Mouse (Mus musculus) megakaryocyte, embryonic 14.5 days (primary cell): Measurements from ENCODE around the gene Rrp9.

ENCODE experiments used
- FLI1 ChIP-seq: IDR thresholded peaks from 2 replicates; pipeline ENCODE4 v1.6.1; 2012; ENCODE audit warnings: low read length, inconsistent platforms, mixed read lengths
- GATA1 ChIP-seq: IDR thresholded peaks from 3 replicates; pipeline ENCODE4 v1.6.1; 2012; ENCODE audit warnings: mixed read lengths, low read length, inconsistent platforms, borderline replicate concordance

DNA sequence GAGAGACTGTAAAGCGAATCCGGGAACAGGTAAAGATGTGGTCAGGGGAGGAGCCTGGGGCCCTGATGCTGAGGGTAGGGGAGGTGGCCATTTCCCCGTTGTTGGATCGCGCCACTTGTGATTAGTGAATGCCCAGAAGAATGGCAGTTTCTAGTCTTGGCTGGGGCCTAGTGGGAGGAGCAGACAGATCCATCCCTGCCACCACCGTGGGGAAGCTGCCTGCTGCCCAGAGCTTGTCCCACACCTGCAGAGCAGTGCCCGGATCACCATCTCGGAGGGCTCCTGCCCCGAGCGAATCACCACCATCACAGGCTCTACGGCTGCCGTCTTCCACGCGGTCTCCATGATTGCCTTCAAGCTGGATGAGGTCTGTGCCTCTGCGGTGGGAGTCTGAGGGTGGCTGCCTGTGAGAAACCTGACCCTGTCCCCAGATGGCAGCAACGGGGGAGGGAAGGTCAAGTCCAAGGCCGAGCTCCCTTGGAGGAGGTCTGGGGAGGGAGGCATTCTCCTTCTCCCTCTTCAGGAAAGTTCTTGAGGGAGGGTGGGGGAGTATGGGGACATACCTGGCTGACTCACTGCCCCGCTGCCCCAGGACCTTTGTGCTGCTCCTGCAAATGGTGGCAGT, 15.2 kb upstream of the Rrp9 start:
- TF ChIP-seq GATA1 = no peak
- no peak for TF ChIP-seq FLI1
